Mouse (Mus musculus): ENCODE data around the gene Uba52.
A peak's percentile ranks its signal among the peaks of the same experiment; 100 is the strongest.

- TF ChIP-seq POLR2A (IDR thresholded peaks at IDR 0.05; ENCODE audit: control insufficient read depth, low read depth, low read length), result peak; percentile 59; the same call in 1 of the 2 replicates
- TF ChIP-seq CTCF (IDR thresholded peaks at IDR 0.05; ENCODE audit: control insufficient read depth, insufficient read depth, insufficient replicate concordance, low read depth, low read length), result no peak
Measured at GRCm38 (mm10) chr8:70527512-70528181, 17.0 kb upstream of the Uba52 start, which contains the start of the genes Fkbp8 and Kxd1.

Measured in testis, adult 2 months (tissue).